Mouse (Mus musculus) heart, postnatal 25 days (tissue): ENCODE data around the gene Aldh1a1. TPM values are rescaled to one million over a fixed set of nuclear protein-coding genes. Genes with fewer than 3 reads are reported as not detected.

ENCODE experiments used
- DNase-seq: peaks from one replicate; pipeline ENCODE4 v3.0.0; 2022; ENCODE audit warnings: low spot score
- intact Hi-C: fragments of 180-260 bp; cut with DNase I; formaldehyde crosslinking; loops from one replicate; pipeline ENCODE4 v1.15.1; 2025
- total RNA-seq, 2 experiments: library from RNA; stranded (reverse); gene quantifications; 2 replicates each; pipeline ENCODE4 v1.2.3; 2021

The Aldh1a1 gene
- total RNA-seq, 2 experiments from 2014 or later: 19.2 to 20.9 TPM

- intact Hi-C loops: no loop called here
- no peak for DNase-seq
Measured at GRCm38 (mm10) chr19:20547025-20547424, 54.5 kb downstream of the Aldh1a1 start.

GRCm38 (mm10) chr19:20549409-20549808, 56.9 kb downstream of the Aldh1a1 start:
- intact Hi-C loops: no loop called here
- DNase-seq: no peak

- intact Hi-C loops: no loop called here
- no peak for DNase-seq
Measured at GRCm38 (mm10) chr19:20555365-20555764, 62.9 kb downstream of the Aldh1a1 start.

- no peak for DNase-seq
- intact Hi-C loops: no loop called here
Measured at GRCm38 (mm10) chr19:20557211-20557610, 64.7 kb downstream of the Aldh1a1 start.

GRCm38 (mm10) chr19:20558069-20558468, 65.6 kb downstream of the Aldh1a1 start:
- no peak for DNase-seq
- intact Hi-C loops: no loop called here

- no peak for DNase-seq
- intact Hi-C loops: no loop called here
Measured at GRCm38 (mm10) chr19:20558544-20558943, 66.0 kb downstream of the Aldh1a1 start.

GRCm38 (mm10) chr19:20558952-20559351, 66.4 kb downstream of the Aldh1a1 start:
- intact Hi-C loops: no loop called here
- DNase-seq: no peak

- intact Hi-C loops: no loop called here
- no peak for DNase-seq
Measured at GRCm38 (mm10) chr19:20559952-20560351, 67.4 kb downstream of the Aldh1a1 start.

GRCm38 (mm10) chr19:20562396-20562795, 69.9 kb downstream of the Aldh1a1 start:
- intact Hi-C loops: no loop called here
- no peak for DNase-seq

- intact Hi-C loops: no loop called here
- no peak for DNase-seq
Measured at GRCm38 (mm10) chr19:20566294-20566693, 73.8 kb downstream of the Aldh1a1 start.

GRCm38 (mm10) chr19:20567039-20567438, 74.5 kb downstream of the Aldh1a1 start:
- no peak for DNase-seq
- intact Hi-C loops: no loop called here

- no peak for DNase-seq
- intact Hi-C loops: no loop called here
Measured at GRCm38 (mm10) chr19:20576984-20577383, 84.5 kb downstream of the Aldh1a1 start.

- intact Hi-C loops: no loop called here
- no peak for DNase-seq
Measured at GRCm38 (mm10) chr19:20577429-20577828, 84.9 kb downstream of the Aldh1a1 start.

GRCm38 (mm10) chr19:20599951-20600350, 107.4 kb downstream of the Aldh1a1 start:
- intact Hi-C loops: no loop called here

GRCm38 (mm10) chr19:20601739-20602138, 109.2 kb downstream of the Aldh1a1 start:
- no peak for DNase-seq

More at GRCm38 (mm10) chr19:20599951-20600350, 107.4 kb downstream of the Aldh1a1 start:
- DNase-seq: no peak

GRCm38 (mm10) chr19:20603212-20603611, 110.7 kb downstream of the Aldh1a1 start:
- DNase-seq: no peak
- intact Hi-C loops: no loop called here

More at GRCm38 (mm10) chr19:20601739-20602138, 109.2 kb downstream of the Aldh1a1 start:
- intact Hi-C loops: no loop called here

GRCm38 (mm10) chr19:20603866-20604265, 111.4 kb downstream of the Aldh1a1 start:
- no peak for DNase-seq
- intact Hi-C loops: no loop called here

- intact Hi-C loops: no loop called here
- no peak for DNase-seq
Measured at GRCm38 (mm10) chr19:20614252-20614930, 121.9 kb downstream of the Aldh1a1 start.

- intact Hi-C loops: no loop called here
- no peak for DNase-seq
Measured at GRCm38 (mm10) chr19:20622434-20622833, 129.9 kb downstream of the Aldh1a1 start.

- intact Hi-C loops: no loop called here
- no peak for DNase-seq
Measured at GRCm38 (mm10) chr19:20623416-20623815, 130.9 kb downstream of the Aldh1a1 start.

- no peak for DNase-seq
- intact Hi-C loops: no loop called here
Measured at GRCm38 (mm10) chr19:20631020-20631419, 138.5 kb downstream of the Aldh1a1 start.
